Mouse (Mus musculus) heart, postnatal 4 days (tissue): ENCODE measurements around the gene Chd9. TPM values are rescaled to one million over a fixed set of nuclear protein-coding genes. Genes with fewer than 3 reads are reported as not detected.
"Not testable (repeated sequence)": the region's sequence is repeated elsewhere in the genome, so short reads cannot be mapped to it uniquely, and the experiment has no call there.

Experiments used
- DNase-seq: peaks from one replicate; pipeline ENCODE4 v3.0.0; 2021
- total RNA-seq, 2 experiments: library from RNA; stranded (reverse); gene quantifications; 2 replicates each; pipeline ENCODE4 v1.2.3; 2021

Gene Chd9
- total RNA-seq, 2 experiments from 2014 or later = 40.7 to 43.4 TPM

DNA sequence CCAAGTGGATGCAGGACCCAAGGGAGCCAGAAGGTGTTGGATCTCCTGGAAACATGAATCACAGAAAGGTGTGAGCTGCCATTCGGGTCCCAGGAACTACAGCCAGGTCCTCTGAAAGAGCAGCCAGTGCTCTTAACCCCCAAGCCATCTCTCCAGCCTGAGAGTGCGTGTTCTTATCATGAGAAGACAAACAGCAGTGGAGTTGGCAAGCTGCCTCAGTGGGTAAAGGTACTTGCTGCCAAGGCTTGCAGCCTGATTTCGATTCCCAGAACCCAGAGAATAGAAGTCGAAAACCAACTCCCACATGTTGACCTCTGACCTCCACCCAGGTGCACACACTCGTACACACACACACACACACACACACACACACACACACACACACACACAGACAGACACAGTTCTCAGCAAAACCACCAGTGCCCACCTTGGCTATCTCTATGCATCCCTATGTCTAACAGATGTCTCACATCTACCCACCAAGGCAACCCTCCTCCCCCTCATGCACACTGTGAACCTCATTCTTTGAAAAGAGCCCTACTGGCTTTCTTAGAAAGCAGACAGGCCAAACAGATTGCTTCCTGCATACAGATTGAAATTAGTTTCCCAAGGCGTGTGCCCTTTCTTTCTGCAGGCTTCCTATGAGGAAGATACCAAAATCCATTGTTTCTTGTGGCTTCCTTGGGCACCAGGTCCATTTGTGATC lies 43.4 kb downstream of the Chd9 start:
- peak; percentile 50 for DNase-seq

DNA sequence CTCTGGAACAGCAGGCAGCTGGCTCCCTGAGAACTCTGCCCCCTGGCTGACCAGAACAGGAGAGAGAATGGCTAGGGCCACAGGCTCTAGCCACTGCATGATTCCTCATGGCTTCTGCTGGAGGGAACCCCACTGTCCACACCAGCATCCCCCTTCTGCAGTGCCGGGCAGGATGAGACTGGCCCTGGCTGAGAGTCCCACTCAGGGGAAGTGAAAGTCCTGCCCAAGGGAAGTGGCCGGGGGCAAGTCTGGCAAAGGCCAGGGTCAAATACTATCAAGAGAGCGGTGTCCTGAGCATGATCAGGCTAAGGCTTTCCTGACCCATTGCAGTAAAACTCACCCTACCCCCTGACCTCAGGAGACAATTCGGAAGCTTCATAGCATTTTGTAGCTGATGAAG lies 44.9 kb downstream of the Chd9 start:
- DNase-seq = no peak

DNA sequence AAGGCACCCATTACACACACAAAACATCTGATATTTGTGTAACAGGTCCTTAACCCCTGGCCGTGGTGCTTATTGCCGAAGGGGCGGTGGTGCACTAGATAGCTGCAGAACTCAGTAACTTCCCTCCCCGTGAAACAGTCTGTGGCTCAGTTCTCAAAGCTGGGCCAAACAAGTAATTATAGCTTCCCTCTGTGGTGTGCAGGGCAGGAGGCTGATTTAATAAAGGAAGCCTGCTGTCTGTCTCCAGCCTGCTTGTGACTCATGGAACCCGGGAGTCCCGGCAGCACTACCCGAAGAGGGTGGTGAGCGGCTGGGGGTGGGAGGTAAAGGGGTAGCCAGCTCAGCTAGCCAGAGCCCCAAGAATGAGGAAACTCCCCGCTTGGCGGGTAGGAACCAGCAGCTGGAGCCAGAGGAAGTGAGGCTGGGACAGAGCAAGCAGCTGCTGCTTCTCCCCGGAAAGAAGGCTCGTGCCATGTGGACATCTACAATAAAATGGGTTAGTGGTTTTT lies 48.1 kb downstream of the Chd9 start:
- DNase-seq = peak; percentile 73

DNA sequence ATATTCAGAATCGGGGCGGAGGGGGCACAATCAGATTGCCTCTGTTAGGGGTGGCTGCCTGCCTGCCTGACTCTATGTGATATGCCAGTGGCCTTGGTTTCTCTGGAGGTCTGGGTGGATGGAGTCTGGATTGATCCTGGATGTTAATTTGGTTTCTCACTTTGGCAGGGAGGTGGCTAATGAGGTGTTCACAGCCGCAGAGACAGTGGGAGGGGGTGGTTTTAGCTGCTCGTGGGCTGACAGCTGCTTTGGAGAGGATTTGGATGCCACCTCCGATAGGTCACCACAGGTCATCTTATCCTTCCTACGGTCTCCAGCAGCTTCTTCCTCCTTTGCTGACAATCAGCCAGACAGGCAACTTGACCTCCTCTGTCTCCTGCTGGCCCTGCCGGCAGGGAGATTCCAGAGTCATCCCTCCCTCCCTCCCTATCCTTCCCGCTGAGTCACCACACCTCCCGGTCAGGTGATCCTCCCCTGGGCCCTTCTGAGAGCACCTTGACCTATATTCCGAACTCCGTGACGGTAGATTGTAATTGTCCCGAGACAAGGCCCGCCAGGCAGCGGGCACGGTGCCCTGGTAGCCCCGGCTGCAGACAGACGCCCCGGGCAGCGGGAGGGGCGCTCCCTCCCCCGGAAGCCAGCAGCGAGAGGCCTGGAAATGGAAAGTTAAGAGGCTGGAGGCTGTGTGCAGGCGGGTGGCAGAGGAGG lies 48.7 kb downstream of the Chd9 start:
- peak; percentile 80 for DNase-seq

DNA sequence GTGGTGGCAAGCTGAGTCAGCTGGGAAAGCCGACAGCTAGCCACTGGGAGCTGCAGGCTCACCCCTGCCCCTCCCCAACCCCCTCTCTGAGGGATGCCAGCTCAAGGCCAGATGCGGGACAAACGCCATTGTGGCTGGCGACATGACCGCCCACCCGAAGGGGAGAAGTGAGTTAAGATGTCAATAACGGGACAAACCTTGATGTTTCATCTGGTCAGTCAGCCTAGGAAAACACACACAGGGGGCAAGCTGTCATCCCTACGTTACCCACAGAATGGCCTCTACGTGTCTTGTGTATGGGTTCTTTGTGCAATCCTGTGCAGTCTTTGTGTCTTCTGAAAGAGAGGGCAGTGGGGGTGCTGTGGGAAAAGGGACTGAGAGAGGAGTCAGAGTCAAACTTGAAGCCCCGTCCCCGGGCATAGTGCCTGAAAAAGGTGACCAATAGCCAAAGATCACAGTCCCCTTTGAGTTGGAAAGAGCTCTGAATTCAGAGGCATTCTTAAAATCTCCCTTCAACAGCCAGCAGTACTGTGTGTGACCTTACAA lies 49.4 kb downstream of the Chd9 start:
- DNase-seq = peak; percentile 33

DNA sequence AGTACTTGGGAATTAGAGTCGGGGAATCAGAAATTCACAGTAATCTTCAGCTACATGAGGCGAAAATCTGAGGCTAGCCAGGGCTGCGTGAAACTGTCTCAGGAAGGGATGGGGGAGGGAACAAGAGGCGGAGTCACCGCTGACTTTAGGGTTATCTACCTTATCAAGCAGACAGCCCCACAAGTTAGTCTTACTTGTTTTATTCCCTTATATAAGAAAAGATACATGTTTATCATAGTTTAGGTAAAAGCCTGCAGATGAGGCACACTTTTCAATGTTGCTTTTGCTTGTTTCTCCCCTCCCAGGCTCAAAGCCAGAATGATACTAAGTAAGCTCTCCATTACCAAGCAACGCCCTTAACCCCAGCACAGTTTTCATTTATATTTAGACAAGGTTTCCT lies 50.4 kb downstream of the Chd9 start:
- DNase-seq = no peak

DNA sequence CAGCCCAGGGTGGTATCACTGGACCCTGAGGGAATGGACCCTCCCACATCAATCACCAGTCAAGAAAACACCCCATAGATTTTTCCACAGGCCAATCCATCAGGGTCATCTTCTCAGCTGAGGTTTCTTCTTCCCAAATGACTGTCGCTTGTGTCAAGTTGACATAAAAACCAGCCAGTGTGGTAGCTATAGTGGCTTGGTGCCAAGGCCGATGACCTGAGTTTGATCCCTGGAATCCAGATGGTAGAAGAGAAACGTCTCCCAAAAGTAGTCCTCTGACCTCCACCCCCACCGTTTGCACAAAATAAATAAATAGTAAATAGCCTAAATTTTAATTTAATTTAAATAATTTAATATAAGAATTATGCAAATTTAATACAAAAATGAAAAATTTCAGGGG lies 51.9 kb downstream of the Chd9 start:
- DNase-seq = no peak

DNA sequence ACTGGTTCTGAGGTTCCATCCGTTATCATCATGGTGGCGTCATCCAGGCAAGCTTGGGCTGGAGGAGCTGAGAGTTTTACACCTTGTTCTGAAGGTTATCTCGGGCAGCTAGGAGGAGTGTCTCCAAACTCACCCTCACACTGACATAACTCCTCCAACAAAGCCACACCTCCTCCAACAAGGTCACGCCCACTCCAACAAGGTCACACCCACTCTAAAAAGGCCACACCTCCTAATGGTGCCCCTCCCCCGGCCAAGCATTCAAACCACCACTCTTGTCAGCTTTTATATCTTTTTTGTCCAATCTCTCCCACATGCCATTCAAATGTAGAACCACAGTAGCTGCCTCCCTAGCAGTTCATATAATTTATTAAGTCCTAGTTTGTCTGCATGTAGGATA lies 53.0 kb downstream of the Chd9 start:
- no peak for DNase-seq

DNA sequence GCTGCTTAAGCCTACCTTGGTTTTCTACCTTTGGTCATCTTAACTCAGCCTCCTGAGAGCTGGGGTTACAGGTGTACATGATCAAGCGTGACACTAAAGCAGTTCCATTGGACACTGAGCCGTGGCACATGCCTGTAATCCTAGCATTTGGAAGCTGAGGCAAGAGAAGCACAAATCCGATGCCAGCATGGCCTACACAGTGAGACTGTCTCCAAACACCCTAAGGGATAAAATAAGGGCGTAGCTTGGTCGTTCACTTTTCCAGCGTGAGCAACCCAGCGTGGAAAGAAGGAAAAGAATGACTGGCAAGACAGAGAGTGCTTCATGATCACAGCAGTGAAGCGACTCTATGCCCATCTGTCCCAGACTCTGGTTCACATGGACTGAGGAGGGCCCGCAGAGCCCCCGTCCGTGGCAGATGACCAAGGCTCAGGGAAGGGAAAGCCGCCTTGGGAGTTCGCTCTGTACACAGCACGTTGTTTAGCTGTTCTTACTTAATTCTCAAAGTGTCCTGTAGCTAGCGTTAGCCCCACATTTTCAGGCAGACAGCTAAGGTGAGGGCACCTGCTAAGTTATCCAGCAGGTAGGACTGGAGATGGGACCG lies 54.0 kb downstream of the Chd9 start:
- no peak for DNase-seq

DNA sequence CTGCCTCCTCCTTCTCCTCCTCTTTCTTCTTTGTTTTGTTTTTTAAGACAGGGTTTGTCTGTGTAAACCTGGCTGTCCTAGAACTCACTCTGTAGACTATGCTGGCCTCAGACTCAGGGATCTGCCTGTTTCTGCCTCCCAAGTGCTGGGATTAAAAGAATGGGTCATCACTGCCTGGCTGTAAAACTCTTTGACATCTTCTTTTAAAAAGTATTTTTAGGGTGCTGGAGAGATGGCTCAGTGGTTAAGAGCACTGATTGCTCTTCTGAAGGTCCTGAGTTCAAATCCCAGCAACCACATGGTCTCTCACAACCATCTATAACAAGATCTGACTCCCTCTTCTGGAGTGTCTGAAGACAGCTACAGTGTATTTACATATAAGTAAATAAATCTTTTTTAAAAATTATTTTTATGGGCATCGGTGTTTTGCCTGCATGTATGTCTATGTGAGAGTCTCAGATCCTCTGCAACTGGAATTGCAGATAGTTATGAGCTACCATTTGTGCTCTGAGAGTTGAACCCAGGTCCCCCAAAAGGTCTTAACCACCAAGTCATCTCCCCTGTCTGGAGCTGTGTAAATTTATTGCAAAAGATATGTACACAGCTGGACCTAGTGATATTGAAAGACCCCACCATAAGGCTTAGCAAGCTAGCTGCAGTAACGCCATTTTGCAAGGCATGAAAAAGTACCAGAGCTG lies 57.7 kb downstream of the Chd9 start:
- DNase-seq = no peak

DNA sequence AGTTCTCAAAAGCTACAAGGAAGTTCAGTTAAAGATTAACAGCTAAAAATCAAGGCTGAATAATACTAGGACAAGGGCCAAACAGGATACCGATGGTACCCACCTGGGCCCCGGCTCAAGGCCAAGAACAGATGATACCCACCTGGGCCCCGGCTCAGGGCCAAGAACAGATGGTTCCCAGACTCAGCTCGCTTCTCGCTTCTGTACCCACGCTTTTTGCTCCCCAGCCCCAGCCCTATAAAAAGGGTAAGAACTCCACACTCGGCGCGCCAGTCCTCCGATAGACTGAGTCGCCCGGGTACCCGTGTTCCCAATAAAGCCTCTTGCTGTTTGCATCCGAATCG lies 58.2 kb downstream of the Chd9 start:
- not testable (repeated sequence) for DNase-seq

DNA sequence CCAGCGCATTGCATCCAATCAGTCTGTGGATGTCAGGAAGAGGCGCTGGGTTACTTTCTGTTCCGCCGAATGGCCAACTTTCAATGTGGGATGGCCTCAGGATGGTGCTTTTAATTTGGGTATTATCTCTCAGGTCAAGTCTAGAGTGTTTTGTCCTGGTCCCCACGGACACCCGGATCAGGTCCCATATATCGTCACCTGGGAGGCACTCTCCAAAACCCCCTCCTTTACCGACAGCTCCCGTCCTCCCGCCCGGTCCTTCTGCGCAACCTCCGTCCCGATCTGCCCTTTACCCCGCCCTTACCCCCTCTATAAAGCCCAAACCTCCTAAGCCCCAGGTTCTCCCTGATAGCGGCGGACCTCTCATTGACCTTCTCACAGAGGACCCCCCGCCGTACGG lies 59.2 kb downstream of the Chd9 start:
- not testable (repeated sequence) for DNase-seq

DNA sequence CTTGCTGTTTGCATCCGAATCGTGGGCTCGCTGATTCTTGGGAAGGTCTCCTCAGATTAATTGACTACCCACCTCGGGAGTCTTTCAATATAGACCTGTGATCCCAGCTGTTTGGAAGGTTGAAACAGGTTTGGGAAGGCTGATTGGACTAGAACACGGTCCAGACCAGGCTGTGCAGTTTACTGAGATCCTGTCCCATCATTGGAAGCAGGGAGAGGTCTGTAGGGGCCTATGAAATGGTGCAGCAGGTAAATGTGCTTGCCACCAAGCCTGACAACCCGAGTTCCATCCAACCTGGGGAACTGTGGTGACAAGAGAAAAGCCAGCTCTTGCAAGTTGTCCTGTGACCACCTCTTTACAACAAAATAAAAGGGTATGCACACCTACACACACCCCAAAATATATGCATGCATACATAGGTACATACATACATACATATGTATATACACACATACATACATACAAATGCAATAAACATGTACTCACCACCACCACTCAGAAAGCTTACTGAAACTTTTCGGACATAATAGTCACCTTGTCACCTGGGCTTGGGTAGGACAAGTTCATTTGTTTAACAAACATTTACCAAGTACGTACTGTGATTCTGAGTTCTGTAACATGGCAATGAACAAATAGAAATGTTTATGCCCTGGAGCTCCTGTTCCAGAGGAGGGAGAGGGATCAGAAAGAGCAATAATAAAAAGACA lies 63.9 kb downstream of the Chd9 start:
- DNase-seq = no peak

DNA sequence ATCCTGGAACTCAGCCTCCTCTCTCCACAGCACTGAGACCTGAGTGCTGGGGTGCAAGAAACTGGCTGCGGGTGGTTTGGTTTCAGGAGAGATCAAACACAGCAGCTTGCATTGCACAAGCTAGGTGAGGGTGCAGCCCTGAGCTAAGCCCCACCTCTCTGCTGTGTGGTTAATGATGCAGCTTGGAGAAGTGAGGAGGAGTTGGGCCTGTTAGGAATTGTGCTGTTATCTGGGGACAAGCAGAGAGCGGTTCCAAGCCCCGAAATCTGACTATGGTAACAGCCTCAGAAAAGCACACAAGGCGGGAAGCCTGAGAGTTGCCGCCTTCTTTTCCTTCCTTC lies 64.4 kb downstream of the Chd9 start:
- no peak for DNase-seq

DNA sequence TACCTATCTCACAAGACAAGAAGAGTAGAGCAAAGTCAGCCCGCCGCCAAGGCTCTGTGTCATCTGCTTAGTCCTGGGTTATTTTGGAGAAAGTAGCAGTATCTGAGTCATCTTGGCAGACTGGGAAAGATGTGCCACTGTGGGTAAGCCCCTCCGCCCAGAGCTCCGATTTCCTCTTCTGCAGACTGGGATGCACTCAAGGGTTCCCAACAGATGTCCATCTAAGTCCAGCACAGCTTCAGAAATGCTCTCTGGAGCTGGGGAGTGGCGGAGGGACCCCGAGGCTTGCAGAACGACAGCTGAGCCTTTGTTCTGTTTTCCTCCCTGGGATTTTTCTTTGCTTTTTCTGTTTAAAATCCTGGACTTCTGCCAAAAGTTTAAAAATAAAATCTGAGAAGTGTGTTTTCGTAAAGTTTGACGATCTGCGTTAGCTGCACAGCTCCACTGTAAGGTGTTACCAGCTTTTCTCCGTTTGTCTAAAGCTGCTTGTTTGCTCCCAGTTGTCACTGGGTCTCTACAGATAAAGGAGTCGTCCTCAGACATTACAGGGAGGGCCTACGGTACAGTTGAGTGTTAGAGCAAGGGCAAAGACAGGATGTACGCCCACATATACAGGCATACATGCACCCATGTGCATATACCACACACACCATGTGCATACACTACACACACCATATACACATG lies 66.2 kb downstream of the Chd9 start:
- no peak for DNase-seq

DNA sequence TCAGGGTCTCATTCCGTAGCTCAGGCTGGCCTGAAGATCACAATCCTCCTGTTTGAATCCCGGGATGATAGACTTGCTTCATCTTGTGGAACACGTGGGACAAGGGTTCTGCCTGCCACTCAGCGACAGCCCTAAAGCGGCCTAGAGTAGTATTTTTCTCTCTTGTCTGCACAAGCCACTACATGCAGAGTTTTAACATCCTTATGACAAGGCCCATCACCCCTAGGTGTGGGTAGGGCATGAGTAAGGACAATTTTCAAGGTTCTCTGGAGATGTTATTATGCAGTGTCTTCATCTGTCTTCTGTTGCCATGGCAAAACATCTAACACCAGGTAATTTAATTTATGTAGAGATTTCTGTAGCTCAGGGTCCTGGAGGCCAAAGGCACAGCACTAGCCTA lies 69.2 kb downstream of the Chd9 start:
- no peak for DNase-seq

DNA sequence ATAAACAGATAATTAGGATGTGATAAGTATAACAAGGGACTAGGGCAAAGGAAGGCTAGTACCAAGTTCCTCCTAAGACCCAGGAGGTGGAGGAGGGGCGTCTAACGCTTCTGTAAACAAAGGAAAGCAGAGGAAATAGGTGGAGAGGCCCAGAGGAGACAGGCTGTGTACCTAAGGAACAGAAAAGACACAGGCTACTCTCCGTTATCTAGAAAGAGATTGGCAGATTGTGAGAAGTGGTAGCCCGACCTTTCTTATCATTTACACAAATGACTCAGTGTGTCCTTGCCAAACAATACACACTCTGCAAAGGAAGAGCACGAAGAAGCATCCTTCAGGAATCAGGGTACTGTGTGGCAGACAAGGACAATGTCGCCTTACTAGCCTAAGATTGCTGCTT lies 70.4 kb downstream of the Chd9 start:
- no peak for DNase-seq

DNA sequence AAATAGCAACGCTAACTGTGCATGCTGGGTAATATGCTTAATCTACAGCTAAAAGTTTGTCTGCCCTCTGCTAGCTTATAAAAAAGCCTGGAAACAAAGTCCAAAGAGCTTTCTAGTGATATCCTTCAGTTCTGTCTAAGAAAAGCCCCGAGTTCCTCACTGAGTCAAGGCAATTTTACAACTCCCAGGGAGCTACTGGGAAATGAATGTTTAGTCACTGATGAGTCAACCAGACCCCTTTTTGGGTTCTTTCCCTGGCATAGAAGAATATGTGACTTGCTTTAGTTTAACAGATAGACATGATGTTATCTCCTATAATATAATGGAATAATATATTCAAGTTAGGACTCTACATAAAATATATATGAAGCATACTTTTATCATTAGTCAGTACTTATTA lies 73.8 kb downstream of the Chd9 start:
- no peak for DNase-seq

DNA sequence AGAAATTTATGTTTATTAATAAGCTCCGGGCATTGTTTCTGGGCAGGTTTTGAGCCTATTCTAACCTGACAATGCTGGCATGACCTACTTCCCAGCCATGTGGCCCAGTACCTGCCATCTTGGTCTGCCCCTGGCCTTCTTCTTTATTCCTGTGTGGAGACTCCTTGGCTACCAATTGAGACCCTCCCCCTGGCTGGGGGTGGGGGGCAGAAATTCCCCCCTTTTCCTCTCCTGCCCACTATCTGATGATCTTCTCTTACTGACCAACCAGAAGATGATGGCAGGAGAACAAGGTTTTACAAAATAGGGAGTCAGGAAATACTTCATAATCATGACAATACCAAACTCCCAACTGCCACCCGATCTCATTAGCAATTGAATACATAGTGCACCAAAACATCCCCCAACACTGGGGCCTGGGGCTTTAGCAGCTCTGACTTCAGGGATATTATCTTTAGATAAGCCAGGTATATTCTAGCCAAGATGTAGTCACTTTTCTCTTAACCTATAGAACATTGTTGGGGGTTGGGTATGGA lies 76.1 kb downstream of the Chd9 start:
- DNase-seq = no peak

DNA sequence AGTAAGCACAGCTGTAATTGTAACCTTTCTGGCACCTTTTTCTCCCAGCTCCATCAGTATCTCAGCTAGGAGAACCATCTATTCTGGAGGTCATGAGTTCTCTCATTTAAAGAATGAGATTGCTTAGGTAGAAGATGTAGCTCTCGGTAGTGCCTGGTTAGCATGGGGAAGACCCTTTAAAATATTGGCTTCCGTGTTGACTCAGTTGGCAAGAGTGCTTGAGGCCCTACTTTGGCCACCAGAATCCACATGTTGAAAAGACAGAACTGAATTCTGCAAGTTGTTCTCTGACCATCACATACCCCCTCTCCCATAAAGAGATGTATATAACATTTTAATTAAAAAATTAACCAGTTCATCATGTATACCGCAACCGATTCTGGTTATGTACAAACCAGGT lies 78.8 kb downstream of the Chd9 start:
- DNase-seq = no peak

DNA sequence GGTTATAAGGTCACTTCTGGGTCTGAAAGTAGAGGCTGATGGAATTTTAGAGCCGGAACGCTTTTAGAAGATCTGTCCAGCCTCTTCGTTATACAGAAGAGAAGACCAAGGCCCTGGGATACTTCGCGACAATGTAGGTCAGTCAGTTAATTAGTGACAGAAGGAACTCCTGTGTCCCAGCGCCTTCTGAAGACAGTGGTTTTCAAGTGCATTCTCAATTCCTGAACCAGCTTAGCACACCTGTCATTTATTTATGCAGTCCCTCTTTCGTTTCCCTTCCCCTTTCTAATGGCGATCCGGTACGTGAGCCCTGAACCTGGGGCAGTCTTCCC lies 79.3 kb downstream of the Chd9 start:
- DNase-seq = no peak
